In genomic region chr13:74399298-74399839, GRCm38 (mm10) we compare ENCODE assay signal across 8 mouse cellular contexts. TPM values are rescaled to one million over a fixed set of nuclear protein-coding genes. Genes with fewer than 3 reads are reported as not detected.
DNase-seq lines count a peak whose midpoint lies in the region; ATAC-seq and TF ChIP-seq lines count a peak whose summit lies in the region.

Ftl1-ps1 (plus strand) TSS chr13:74399694.

- no peaks in the 10 kb centered on the region for H3K4me1 ChIP-seq in cerebellum, adult 2 months (ENCODE audit: control insufficient read depth, insufficient read depth, low read length)
- no peaks in the 10 kb centered on the region for H3K4me1 ChIP-seq in forebrain, embryonic 16.5 days (replicated peaks; ENCODE audit: control insufficient read depth, insufficient read depth, low read length)
- H3K4me1 ChIP-seq in hindbrain, embryonic 14.5 days (replicated peaks; ENCODE audit: control insufficient read depth, insufficient read depth, low read length): no peaks in the 10 kb centered on the region

- no peak for DNase-seq in cerebellum, adult 2 months
- DNase-seq in cerebellum, postnatal 36 days: no peak
- DNase-seq in adrenal gland, postnatal 10 days: peak; percentile 70
- DNase-seq in hindbrain, embryonic 14.5 days (ENCODE audit: low spot score): no peak
- DNase-seq in left cerebral cortex, postnatal 4 days: no peak
- DNase-seq in neural tube, embryonic 10.5 days (ENCODE audit: extremely low spot score, low spot score): peak; percentile 28
- DNase-seq in spleen, adult 12 weeks (ENCODE audit: low spot score): no peak

- no peak for TF ChIP-seq POLR2A in cerebellum, adult 2 months (IDR thresholded peaks at IDR 0.05; ENCODE audit: borderline replicate concordance, insufficient read depth, low read length)

- no peak within 1 kb of the TSS for H3K9ac ChIP-seq in forebrain, embryonic 16.5 days (replicated peaks; ENCODE audit: low read depth, low read length)
- no peak within 1 kb of the TSS for H3K9ac ChIP-seq in hindbrain, embryonic 14.5 days

- no peaks in the 10 kb centered on the region for H3K36me3 ChIP-seq in forebrain, embryonic 16.5 days (ENCODE audit: control insufficient read depth, insufficient read depth)
- H3K36me3 ChIP-seq in hindbrain, embryonic 14.5 days (replicated peaks; ENCODE audit: control insufficient read depth, insufficient read depth): no peaks in the 10 kb centered on the region

- H3K9me3 ChIP-seq in forebrain, embryonic 16.5 days (ENCODE audit: control insufficient read depth, low read length): no peaks in the 10 kb centered on the region
- no peaks in the 10 kb centered on the region for H3K9me3 ChIP-seq in hindbrain, embryonic 14.5 days (ENCODE audit: control insufficient read depth, low read length)

- H3K4me2 ChIP-seq in forebrain, embryonic 16.5 days (ENCODE audit: low read length): no peak within 1 kb of the TSS
- H3K4me2 ChIP-seq in hindbrain, embryonic 14.5 days (replicated peaks): no peak within 1 kb of the TSS; the same call in 1 of the 2 replicates

- no peak for ATAC-seq in forebrain, embryonic 16.5 days
- ATAC-seq in hindbrain, embryonic 14.5 days (ENCODE audit: low FRiP score): no peak

- H3K27ac ChIP-seq in cerebellum, adult 2 months (ENCODE audit: insufficient read depth, low read length): no peak within 1 kb of the TSS
- H3K27ac ChIP-seq in forebrain, embryonic 16.5 days (ENCODE audit: low read length): no peak within 1 kb of the TSS
- no peak within 1 kb of the TSS for H3K27ac ChIP-seq in hindbrain, embryonic 14.5 days

- no peak for TF ChIP-seq CTCF in cerebellum, adult 2 months (IDR thresholded peaks at IDR 0.05; ENCODE audit: borderline replicate concordance, insufficient read depth, low read depth, low read length)

- H3K27me3 ChIP-seq in cerebellum, adult 2 months (ENCODE audit: control insufficient read depth, insufficient read depth, low read length): no peaks in the 10 kb centered on the region
- H3K27me3 ChIP-seq in forebrain, embryonic 16.5 days (replicated peaks; ENCODE audit: control insufficient read depth, insufficient read depth, low read length): no peaks in the 10 kb centered on the region
- 0 out of 2 replicates have a peak, but pooled peaks cover 4% of the 10 kb centered on the region for H3K27me3 ChIP-seq in hindbrain, embryonic 14.5 days (ENCODE audit: control insufficient read depth, insufficient read depth, low read length)

- H3K4me3 ChIP-seq in cerebellum, adult 2 months (replicated peaks; ENCODE audit: insufficient read depth, low read depth, low read length): no peak within 1 kb of the TSS
- H3K4me3 ChIP-seq in forebrain, embryonic 16.5 days (replicated peaks; ENCODE audit: low read length): no peak within 1 kb of the TSS
- H3K4me3 ChIP-seq in hindbrain, embryonic 14.5 days (replicated peaks; ENCODE audit: low read length): no peak within 1 kb of the TSS

- intact Hi-C loops in left cerebral cortex, postnatal 4 days (cut with DNase I): no loop called here

- WGBS in cerebellum, adult 2 months: 22% methylated on average over 11 of the region's 11 CpGs
- 7% methylated on average over 11 of the region's 11 CpGs for WGBS in forebrain, embryonic 16.5 days
- 13% methylated on average over 11 of the region's 11 CpGs for WGBS in hindbrain, embryonic 14.5 days

RNA-seq across cellular contexts. Expression of gene Ftl1-ps1, which starts in this region (rescaled TPM):
- polyA plus RNA-seq in cerebellum, adult 2 months (2012; rRNA removed): 20.5 and 21.7 TPM in 2 replicates
- total RNA-seq in adrenal gland, postnatal 10 days (2021): 100 to 1,000 TPM; 516 to 626 TPM
- 98.8 and 112 TPM in 2 replicates for polyA plus RNA-seq in forebrain, embryonic 16.5 days (2015; fragmentation: Nextera tagmentation; extraction: Ambion mirVana)
- polyA plus RNA-seq in hindbrain, embryonic 14.5 days (2014; fragmentation: Nextera tagmentation; extraction: Ambion mirVana): 74.7 and 91.2 TPM in 2 replicates
- total RNA-seq in left cerebral cortex, postnatal 4 days (2021): 100 to 1,000 TPM; 680 to 698 TPM

Comparison
In these comparisons a context has a peak if more than half of its experiments do, and no peak if none do; other contexts are left out.
1. DNase-seq: peak in adrenal gland, postnatal 10 days (single experiment) and neural tube, embryonic 10.5 days (single experiment); none in cerebellum, adult 2 months (0 of 2), cerebellum, postnatal 36 days (0 of 2), hindbrain, embryonic 14.5 days (single experiment), left cerebral cortex, postnatal 4 days (single experiment) and spleen, adult 12 weeks (single experiment).